Mouse (Mus musculus): ENCODE measurements at regions not wholly inside any gene's neighbourhood (a gene's known extent, or its start where the extent isn't known, plus 50 kb on each side); places are given as distances from the start of the nearest gene placed in this dataset.

GRCm38 (mm10) chr6:14431751-14432150 is 323.3 kb downstream of the Ppp1r3a start:
- TF ChIP-seq CEBPB (IDR thresholded peaks at IDR 0.05; ENCODE audit: insufficient read depth, poor library complexity, severe bottlenecking) (no peak), POLR2A (IDR thresholded peaks at IDR 0.05; ENCODE audit: insufficient read length, low read depth) (no peak), USF1 (IDR thresholded peaks at IDR 0.05; ENCODE audit: low read depth) (no peak), E2F4 (IDR thresholded peaks at IDR 0.05; ENCODE audit: insufficient read depth) (no peak), MYOD1 (IDR thresholded peaks at IDR 0.05; ENCODE audit: control insufficient read depth in 1 of 3, insufficient read length in 2 of 3, low read depth in 2 of 3) (no peak), TCF3 (IDR thresholded peaks at IDR 0.05; ENCODE audit: insufficient read length, low read depth) (no peak), SRF (IDR thresholded peaks at IDR 0.05; ENCODE audit: control insufficient read depth, insufficient read length, low read depth) (no peak), MAX (IDR thresholded peaks at IDR 0.05; ENCODE audit: low read depth) (no peak), TCF12 (IDR thresholded peaks at IDR 0.05; ENCODE audit: insufficient read depth, poor library complexity, severe bottlenecking) (no peak)
